Mouse (Mus musculus): ENCODE data around the gene Bach2.

Bach2 gene

GRCm38 (mm10) chr4:32225191-32225590, 13.4 kb upstream of the Bach2 start:
- DNase-seq (ENCODE audit: low spot score in 2 of 2), result no peak

GRCm38 (mm10) chr4:32227970-32228557, 10.5 kb upstream of the Bach2 start:
- DNase-seq (ENCODE audit: low spot score in 2 of 2), result no peak

GRCm38 (mm10) chr4:32229266-32229665, 9.3 kb upstream of the Bach2 start:
- no peak for DNase-seq (ENCODE audit: low spot score in 2 of 2)

GRCm38 (mm10) chr4:32231258-32232055, 7.1 kb upstream of the Bach2 start:
- no peak for DNase-seq (ENCODE audit: low spot score in 2 of 2)

GRCm38 (mm10) chr4:32235920-32236705, 2.5 kb upstream of the Bach2 start:
- no peak for DNase-seq (ENCODE audit: low spot score in 2 of 2)

- peak; percentile 25 to 35 for DNase-seq (ENCODE audit: low spot score in 2 of 2)
Measured at GRCm38 (mm10) chr4:32238921-32239748, 531 bp downstream of the Bach2 start.

GRCm38 (mm10) chr4:32239749-32240131, 1.1 kb downstream of the Bach2 start:
- peak; percentile 48 to 67 for DNase-seq (ENCODE audit: low spot score in 2 of 2)

- no peak for DNase-seq (ENCODE audit: low spot score in 2 of 2)
Measured at GRCm38 (mm10) chr4:32240457-32241030, 1.9 kb downstream of the Bach2 start.

GRCm38 (mm10) chr4:32241351-32241980, 2.9 kb downstream of the Bach2 start:
- DNase-seq (ENCODE audit: low spot score in 2 of 2), result no peak

- no peak for DNase-seq (ENCODE audit: low spot score in 2 of 2)
Measured at GRCm38 (mm10) chr4:32242122-32242615, 3.6 kb downstream of the Bach2 start.

GRCm38 (mm10) chr4:32243458-32243857, 4.9 kb downstream of the Bach2 start:
- no peak for DNase-seq (ENCODE audit: low spot score in 2 of 2)

- DNase-seq (ENCODE audit: low spot score in 2 of 2), result no peak
Measured at GRCm38 (mm10) chr4:32244092-32244745, 5.6 kb downstream of the Bach2 start.

GRCm38 (mm10) chr4:32245586-32245985, 7.0 kb downstream of the Bach2 start:
- DNase-seq (ENCODE audit: low spot score in 2 of 2), result no peak

GRCm38 (mm10) chr4:32246020-32246419, 7.4 kb downstream of the Bach2 start:
- no peak for DNase-seq (ENCODE audit: low spot score in 2 of 2)

GRCm38 (mm10) chr4:32246801-32247200, 8.2 kb downstream of the Bach2 start:
- DNase-seq (ENCODE audit: low spot score in 2 of 2), result no peak

- no peak for DNase-seq (ENCODE audit: low spot score in 2 of 2)
Measured at GRCm38 (mm10) chr4:32247463-32248113, 9.0 kb downstream of the Bach2 start.

- peak; percentile 38 to 40 for DNase-seq (ENCODE audit: low spot score in 2 of 2)
Measured at GRCm38 (mm10) chr4:32248236-32248635, 9.6 kb downstream of the Bach2 start.

- no peak for DNase-seq (ENCODE audit: low spot score in 2 of 2)
Measured at GRCm38 (mm10) chr4:32248990-32249393, 10.4 kb downstream of the Bach2 start.

- DNase-seq (ENCODE audit: low spot score in 2 of 2), result peak in 1 of 2 experiments; percentile 25
Measured at GRCm38 (mm10) chr4:32249748-32250332, 11.2 kb downstream of the Bach2 start.
